Mouse (Mus musculus) spleen, adult 18-20 months (tissue): ENCODE measurements at regions not wholly inside any gene's neighbourhood (a gene's known extent, or its start where the extent isn't known, plus 50 kb on each side); places are given as distances from the start of the nearest gene placed in this dataset.

Experiments used
- DNase-seq, 2 experiments: peaks; one replicate each; pipeline ENCODE4 v3.0.0; 2022; ENCODE audit warnings: mixed read lengths in 2 of 2

- DNase-seq: no peak
Measured at GRCm38 (mm10) chr2:71644038-71644470, 97.5 kb upstream of the Dlx2 start.

GRCm38 (mm10) chr2:71647914-71648497, 97.4 kb upstream of the Itga6 start:
- no peak for DNase-seq

GRCm38 (mm10) chr2:71651662-71652061, 93.8 kb upstream of the Itga6 start:
- DNase-seq: no peak

GRCm38 (mm10) chr2:71652261-71652801, 93.1 kb upstream of the Itga6 start:
- DNase-seq: no peak

GRCm38 (mm10) chr2:71654817-71655503, 90.5 kb upstream of the Itga6 start:
- DNase-seq: no peak

- no peak for DNase-seq
Measured at GRCm38 (mm10) chr2:71655504-71656390, 89.7 kb upstream of the Itga6 start.

- no peak for DNase-seq
Measured at GRCm38 (mm10) chr2:71656611-71657244, 88.7 kb upstream of the Itga6 start.

GRCm38 (mm10) chr2:71661438-71661837, 84.0 kb upstream of the Itga6 start:
- DNase-seq: no peak

GRCm38 (mm10) chr2:71661986-71662385, 83.4 kb upstream of the Itga6 start:
- DNase-seq: no peak

GRCm38 (mm10) chr2:71663453-71663852, 82.0 kb upstream of the Itga6 start:
- no peak for DNase-seq

- no peak for DNase-seq
Measured at GRCm38 (mm10) chr2:71666927-71667326, 78.5 kb upstream of the Itga6 start.

GRCm38 (mm10) chr2:71667746-71668145, 77.7 kb upstream of the Itga6 start:
- no peak for DNase-seq

- DNase-seq: no peak
Measured at GRCm38 (mm10) chr2:71670228-71670790, 75.1 kb upstream of the Itga6 start.

- no peak for DNase-seq
Measured at GRCm38 (mm10) chr2:71670882-71671281, 74.5 kb upstream of the Itga6 start.

GRCm38 (mm10) chr2:71673087-71673920, 72.1 kb upstream of the Itga6 start:
- DNase-seq: no peak

- DNase-seq: no peak
Measured at GRCm38 (mm10) chr2:71680746-71681145, 64.7 kb upstream of the Itga6 start.

GRCm38 (mm10) chr2:71681148-71681547, 64.3 kb upstream of the Itga6 start:
- DNase-seq: no peak

- no peak for DNase-seq
Measured at GRCm38 (mm10) chr2:71683375-71683774, 62.0 kb upstream of the Itga6 start.

- no peak for DNase-seq
Measured at GRCm38 (mm10) chr2:71685239-71685638, 60.2 kb upstream of the Itga6 start.

- no peak for DNase-seq
Measured at GRCm38 (mm10) chr2:71689041-71689440, 56.4 kb upstream of the Itga6 start.
